Mouse (Mus musculus) frontal cortex, postnatal 36 days (tissue): Measurements from ENCODE around the gene Tsen2.

ENCODE experiments used
- DNase-seq, 2 experiments: peaks; one replicate each; pipeline ENCODE4 v3.0.0; 2022; ENCODE audit warnings: low spot score in 2 of 2

Gene Tsen2

GRCm38 (mm10) chr6:115541676-115542275 lies 2.7 kb upstream of the Tsen2 start:
- DNase-seq, result no peak

- no peak for DNase-seq
These were observed 2.1 kb upstream of the Tsen2 start for GRCm38 (mm10) chr6:115542341-115542740.

- DNase-seq, result peak in 1 of 2 experiments; percentile 27
These were observed 1.8 kb downstream of the Tsen2 start for GRCm38 (mm10) chr6:115546276-115546675.

- DNase-seq, result peak in 1 of 2 experiments; percentile 15
These were observed 11.0 kb downstream of the Tsen2 start for GRCm38 (mm10) chr6:115555485-115555884.

GRCm38 (mm10) chr6:115558176-115558575 lies 13.7 kb downstream of the Tsen2 start:
- DNase-seq, result no peak

- DNase-seq, result no peak
These were observed 15.5 kb downstream of the Tsen2 start for GRCm38 (mm10) chr6:115559651-115560632.

DNA sequence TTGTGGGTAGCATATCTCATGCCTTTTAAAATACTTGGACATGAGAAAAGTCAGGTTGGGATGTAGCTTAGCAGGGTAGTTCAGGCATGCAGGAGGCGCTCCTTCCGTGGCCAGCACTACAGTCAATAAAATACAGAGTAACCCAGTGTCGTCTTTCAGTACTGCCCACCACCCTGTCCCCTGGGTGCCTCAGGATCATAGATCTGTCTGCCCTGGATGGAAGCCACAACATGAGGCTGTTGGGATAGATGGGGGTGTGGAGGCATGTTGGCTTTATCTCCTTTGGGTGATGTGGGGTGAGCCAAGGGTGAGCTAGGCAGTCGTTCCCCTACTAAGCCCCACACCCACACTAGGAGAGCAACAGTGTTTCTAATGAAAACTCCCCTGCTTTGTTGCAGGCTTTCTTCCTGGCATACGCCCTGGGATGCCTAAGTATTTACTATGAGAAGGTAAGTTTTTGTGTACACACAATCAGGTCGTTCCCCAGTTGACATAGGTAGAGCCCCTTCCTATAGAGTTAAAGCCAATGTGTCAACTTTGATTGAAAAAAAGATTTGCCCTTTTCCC lies 21.1 kb downstream of the Tsen2 start:
- no peak for DNase-seq

- DNase-seq, result no peak
These were observed 29.7 kb downstream of the Tsen2 start for GRCm38 (mm10) chr6:115574171-115574570.

DNA sequence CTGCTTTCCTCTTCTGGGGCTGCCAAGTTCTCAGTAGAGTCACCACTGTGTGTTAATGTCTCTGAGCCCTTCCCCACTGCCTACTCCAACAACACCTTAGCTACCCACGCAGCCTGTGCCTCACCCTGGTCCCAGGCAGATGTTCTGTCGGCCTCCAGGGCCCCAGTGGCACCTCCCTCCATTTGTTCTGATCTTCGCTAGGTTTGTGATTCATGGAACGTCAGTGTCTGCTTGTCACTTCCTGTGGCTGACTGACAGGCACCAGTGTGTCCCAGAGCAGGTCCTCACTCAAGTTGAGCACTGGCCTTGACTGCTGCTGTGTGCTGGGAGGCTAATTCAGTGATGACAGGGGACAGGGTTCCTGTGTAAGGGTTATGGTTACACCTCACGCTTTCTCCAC lies 32.9 kb downstream of the Tsen2 start:
- DNase-seq, result no peak

- no peak for DNase-seq
These were observed 33.5 kb downstream of the Tsen2 start for GRCm38 (mm10) chr6:115577941-115578340.

DNA sequence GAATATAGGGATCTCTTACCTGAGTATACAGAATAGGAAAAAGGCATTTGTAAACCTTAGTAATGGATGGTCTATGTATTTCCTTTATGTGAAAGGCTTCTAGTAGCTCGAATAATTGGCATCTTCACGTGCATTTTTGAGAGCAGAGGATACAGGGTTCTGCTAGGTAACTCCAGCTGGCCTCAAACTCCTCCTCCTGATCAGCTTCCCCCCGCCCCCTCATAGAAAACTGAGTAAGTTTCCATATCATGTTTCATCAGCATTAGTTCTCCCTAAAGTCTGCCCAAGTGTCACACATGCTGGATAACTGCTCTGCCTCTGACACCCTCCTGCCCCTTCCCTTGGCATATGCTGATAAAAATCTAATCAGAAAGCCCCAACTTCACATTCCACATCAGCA lies 36.3 kb downstream of the Tsen2 start:
- DNase-seq, result no peak

- DNase-seq, result no peak
These were observed 38.1 kb downstream of the Tsen2 start for GRCm38 (mm10) chr6:115582328-115583115.

GRCm38 (mm10) chr6:115583430-115584125 lies 39.1 kb downstream of the Tsen2 start:
- DNase-seq, result no peak

GRCm38 (mm10) chr6:115584176-115584575 lies 39.7 kb downstream of the Tsen2 start:
- no peak for DNase-seq

DNA sequence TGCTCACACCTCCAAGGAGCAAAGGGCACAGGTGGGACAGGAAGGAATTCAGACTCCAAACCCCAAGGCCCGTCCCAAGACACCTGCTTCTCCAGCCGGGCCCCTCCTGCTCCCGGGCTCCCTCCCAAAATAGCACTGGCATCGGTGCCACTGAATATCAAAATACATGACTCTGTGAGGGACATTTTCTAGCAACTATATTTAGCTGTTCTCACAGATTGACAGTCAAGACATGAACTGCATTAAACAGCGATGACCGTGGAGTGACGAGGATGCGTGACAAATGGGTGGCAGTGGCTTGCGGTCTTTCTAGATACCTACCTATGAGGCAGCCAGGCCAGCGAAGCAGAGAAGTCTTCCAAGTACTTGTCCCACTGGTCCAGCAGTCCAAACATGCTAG lies 41.9 kb downstream of the Tsen2 start:
- no peak for DNase-seq

DNA sequence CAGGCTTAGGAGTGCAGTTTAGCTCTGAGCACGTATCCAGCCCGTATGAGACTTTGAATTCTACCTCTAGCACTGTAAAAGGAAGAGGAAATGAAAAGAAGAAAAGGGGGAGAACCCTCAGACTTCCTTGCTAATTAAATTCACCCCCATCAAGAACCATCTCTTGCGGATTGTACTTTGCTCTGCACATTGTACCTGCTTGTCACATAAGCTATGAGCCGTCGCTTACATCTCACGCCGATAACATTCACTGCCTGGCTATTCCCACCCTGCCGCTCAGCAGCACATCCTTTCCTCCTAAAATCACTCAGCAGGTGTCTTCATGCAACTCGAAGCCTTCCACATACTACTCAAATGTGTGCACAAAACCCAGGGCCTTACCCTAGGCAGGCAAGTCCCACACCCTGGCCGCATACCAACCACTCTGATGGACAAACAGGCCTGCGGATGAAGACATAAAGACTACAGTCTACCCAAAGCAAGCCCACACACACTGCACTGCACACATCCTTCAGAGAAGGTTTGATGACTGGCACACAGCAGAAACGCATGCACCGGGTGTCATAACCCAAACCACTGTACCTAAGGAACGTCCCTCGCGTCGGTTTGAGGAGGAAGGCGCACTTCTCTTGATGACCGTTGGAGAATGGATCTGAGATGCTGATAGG lies 47.4 kb downstream of the Tsen2 start:
- no peak for DNase-seq

DNA sequence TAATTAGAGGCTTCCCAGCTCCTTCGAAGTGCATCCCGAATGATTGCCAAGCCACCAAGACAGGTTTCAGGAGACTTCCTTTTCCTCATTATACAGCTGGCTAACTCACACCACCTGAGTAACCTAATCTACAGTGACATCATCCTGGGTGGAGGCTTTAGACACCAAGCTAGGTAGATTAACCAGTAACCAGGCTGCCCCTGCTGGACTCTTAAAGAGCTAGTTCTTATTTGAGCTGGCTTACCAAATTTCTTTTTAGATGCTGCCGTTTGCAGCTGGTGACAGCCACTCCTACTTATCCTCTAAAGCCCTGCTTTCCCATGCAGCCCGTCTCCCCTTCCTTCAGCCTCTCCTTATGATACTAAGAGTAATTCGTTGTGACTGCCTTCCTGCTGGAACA lies 48.0 kb downstream of the Tsen2 start, which contains the start of gene Mkrn2os:
Mkrn2os (minus strand) TSS at position 119 of the 400 bp plus-strand sequence.
- DNase-seq, result no peak

- no peak for DNase-seq
These were observed 48.8 kb downstream of the Tsen2 start for GRCm38 (mm10) chr6:115593252-115593651.

GRCm38 (mm10) chr6:115594463-115594862 lies 50.0 kb downstream of the Tsen2 start:
- no peak for DNase-seq

DNA sequence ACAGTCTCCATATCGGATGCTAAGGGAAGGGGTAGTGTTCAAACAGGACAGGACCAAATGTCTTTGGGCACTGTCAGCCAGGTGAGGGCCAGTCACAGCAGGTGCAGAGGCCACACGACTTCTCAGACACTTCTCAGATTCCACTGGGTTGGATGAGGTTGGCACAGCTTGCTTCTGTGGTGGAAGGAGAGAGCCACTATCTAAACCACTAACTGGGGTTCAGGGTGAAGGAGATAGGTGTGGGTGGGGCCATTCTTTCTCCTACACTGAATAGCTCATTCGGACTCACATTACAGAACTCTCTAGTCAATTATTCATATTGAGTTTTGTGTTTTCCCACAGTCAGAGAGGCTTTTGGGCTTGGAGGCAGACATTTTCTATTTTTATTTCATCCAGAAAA lies 51.2 kb downstream of the Tsen2 start:
- DNase-seq, result no peak

- no peak for DNase-seq
These were observed 56.9 kb downstream of the Tsen2 start for GRCm38 (mm10) chr6:115601322-115601714.
